Mouse (Mus musculus) liver, postnatal 0 days (tissue): ENCODE measurements around the gene Tsen54. TPM values are rescaled to one million over a fixed set of nuclear protein-coding genes. Genes with fewer than 3 reads are reported as not detected.

Source experiments
- ATAC-seq: fragments of 200-750 bp; cut with Nextera tagmentation; 2 replicates; pipeline ENCODE4 v1.8.0; 2017; ENCODE audit warnings: mild to moderate bottlenecking, moderate library complexity
- DNase-seq: peaks from one replicate; pipeline ENCODE4 v3.0.0-alpha.2; 2016
- H3K27ac ChIP-seq: fragments of 300-500 bp; sonication (generic); 2 replicates; pipeline ENCODE4 v1.5.1; 2014; ENCODE audit warnings: antibody characterized with exemption, moderate library complexity, mild to moderate bottlenecking, low read depth
- H3K27me3 ChIP-seq: fragments of 300-500 bp; sonication (generic); 2 replicates; pipeline ENCODE4 v1.6.1; 2014; ENCODE audit warnings: low read length, control low read depth, mixed read lengths; ENCODE audit not compliant: insufficient read depth
- H3K36me3 ChIP-seq: fragments of 300-500 bp; sonication (generic); replicated peaks from 2 replicates; pipeline ENCODE4 v1.6.1; 2014; ENCODE audit warnings: mild to moderate bottlenecking, control low read depth, low read length, moderate library complexity, mixed read lengths; ENCODE audit not compliant: insufficient read depth
- H3K4me1 ChIP-seq: fragments of 300-500 bp; sonication (generic); 2 replicates; pipeline ENCODE4 v1.6.1; 2014; ENCODE audit warnings: antibody characterized with exemption, mild to moderate bottlenecking, control low read depth; ENCODE audit not compliant: insufficient read depth
- H3K4me2 ChIP-seq: fragments of 300-500 bp; sonication (generic); 2 replicates; pipeline ENCODE4 v1.6.1; 2014; ENCODE audit warnings: low read depth, mild to moderate bottlenecking, low read length, moderate library complexity, mixed read lengths
- H3K4me3 ChIP-seq: fragments of 300-500 bp; sonication (generic); 2 replicates; pipeline ENCODE4 v1.5.1; 2014; ENCODE audit warnings: low read depth, low read length
- H3K9ac ChIP-seq: fragments of 300-500 bp; sonication (generic); replicated peaks from 2 replicates; pipeline ENCODE4 v1.6.1; 2014; ENCODE audit warnings: mild to moderate bottlenecking, moderate library complexity
- H3K9me3 ChIP-seq: fragments of 300-500 bp; sonication (generic); 2 replicates; pipeline ENCODE4 v1.6.1; 2016; ENCODE audit warnings: mild to moderate bottlenecking, control low read depth, low read length, mixed read lengths
- CTCF ChIP-seq: sonication (generic); IDR thresholded peaks from 2 replicates; pipeline ENCODE4 v1.5.1; 2016; ENCODE audit warnings: antibody characterized with exemption, low read depth
- EP300 ChIP-seq: IDR thresholded peaks from 2 replicates; pipeline ENCODE4 v1.6.1; 2016; ENCODE audit warnings: antibody characterized with exemption, low read depth, mild to moderate bottlenecking
- WGBS: fragments of 180-500 bp; shearing (Covaris S2); extraction: QIAGEN DNeasy Blood & Tissue Kit; methylation state at CpG from one replicate; pipeline ENCODE4 v1.1.7; 2014; ENCODE audit not compliant: insufficient replicate concordance; 5-methylcytosine and 5-hydroxymethylcytosine counted together
- polyA plus RNA-seq: library from polyadenylated mRNA; unstranded; fragments of >200 nt; fragmentation: Nextera tagmentation; extraction: Ambion mirVana; gene quantifications from 2 replicates; pipeline ENCODE4 v1.2.1, GENCODE M21; 2015

Gene Tsen54
- polyA plus RNA-seq, 1 experiment from 2014 or later: 8.8 TPM

- Histone ChIP-seq H3K9me3 (no peaks in the 10 kb centered on the region), H3K36me3 (no peaks in the 10 kb centered on the region; the same call in 1 of the 2 replicates), H3K27me3 (no peaks in the 10 kb centered on the region), H3K4me3 (no peak overlapping the region), H3K9ac (no peak overlapping the region), H3K4me2 (no peak overlapping the region), H3K27ac (no peak overlapping the region), H3K4me1 (peaks cover 30% of the 10 kb centered on the region)
- DNase-seq: no peak
- no peak for TF ChIP-seq EP300
- no peak for TF ChIP-seq CTCF
- ATAC-seq: no peak
- WGBS: 62% methylated on average over 11 of the region's 11 CpGs
These were observed 22.3 kb downstream of the Tsen54 start for GRCm38 (mm10) chr11:115836656-115837395.

GRCm38 (mm10) chr11:115837606-115838345 lies 23.3 kb downstream of the Tsen54 start:
- Histone ChIP-seq H3K27me3 (no peaks in the 10 kb centered on the region), H3K27ac (no peak overlapping the region), H3K4me1 (peaks cover 36% of the 10 kb centered on the region), H3K4me3 (no peak overlapping the region), H3K36me3 (no peaks in the 10 kb centered on the region; the same call in 1 of the 2 replicates), H3K9me3 (no peaks in the 10 kb centered on the region), H3K9ac (no peak overlapping the region), H3K4me2 (no peak overlapping the region)
- no peak for DNase-seq
- no peak for ATAC-seq
- no peak for TF ChIP-seq EP300
- TF ChIP-seq CTCF: no peak
- 87% methylated on average over 22 of the region's 22 CpGs for WGBS

- Histone ChIP-seq H3K4me3 (no peak overlapping the region), H3K9ac (no peak overlapping the region), H3K27me3 (no peaks in the 10 kb centered on the region), H3K4me2 (no peak overlapping the region), H3K36me3 (no peaks in the 10 kb centered on the region; the same call in 1 of the 2 replicates), H3K27ac (no peak overlapping the region), H3K4me1 (peaks cover 34% of the 10 kb centered on the region), H3K9me3 (no peaks in the 10 kb centered on the region)
- TF ChIP-seq CTCF (no peak), EP300 (no peak)
- no peak for ATAC-seq
- DNase-seq: no peak
- WGBS: 32% methylated on average over 4 of the region's 4 CpGs
These were observed 24.4 kb downstream of the Tsen54 start for GRCm38 (mm10) chr11:115838895-115839311.

GRCm38 (mm10) chr11:115839732-115840131 lies 25.2 kb downstream of the Tsen54 start:
- peaks cover 2% of the 10 kb centered on the region for H3K36me3 ChIP-seq
- 62% methylated on average over 3 of the region's 3 CpGs for WGBS
- DNase-seq: no peak
- no peak overlapping the region for H3K4me2 ChIP-seq
- peaks cover 32% of the 10 kb centered on the region for H3K4me1 ChIP-seq
- H3K9ac ChIP-seq: no peak overlapping the region
- no peak for ATAC-seq
- H3K4me3 ChIP-seq: no peak overlapping the region
- no peak for TF ChIP-seq EP300
- TF ChIP-seq CTCF: no peak
- no peaks in the 10 kb centered on the region for H3K27me3 ChIP-seq
- no peaks in the 10 kb centered on the region for H3K9me3 ChIP-seq
- 0 out of 2 replicates have a peak overlapping the region, but pooled peaks have one; percentile 24 for H3K27ac ChIP-seq

- Histone ChIP-seq H3K9me3 (no peaks in the 10 kb centered on the region; the same call in 1 of the 2 replicates), H3K9ac (no peak overlapping the region), H3K27ac (peak overlapping the region; percentile 11; the same call in 1 of the 2 replicates), H3K4me3 (no peak overlapping the region), H3K27me3 (no peaks in the 10 kb centered on the region), H3K4me1 (peaks cover 32% of the 10 kb centered on the region), H3K4me2 (no peak overlapping the region), H3K36me3 (peaks cover 15% of the 10 kb centered on the region)
- no peak for ATAC-seq
- no peak for DNase-seq
- WGBS: 79% methylated on average over 6 of the region's 6 CpGs
- peak; percentile 47 for TF ChIP-seq CTCF
- TF ChIP-seq EP300: no peak
These were observed 26.5 kb downstream of the Tsen54 start for GRCm38 (mm10) chr11:115841044-115841443.

GRCm38 (mm10) chr11:115841961-115842550 lies 27.5 kb downstream of the Tsen54 start:
- TF ChIP-seq EP300 (0 out of 2 replicates have a peak, but pooled peaks have one; percentile 24), CTCF (no peak)
- Histone ChIP-seq H3K9ac (peak overlapping the region; percentile 26; the same call in 1 of the 2 replicates), H3K27me3 (no peaks in the 10 kb centered on the region), H3K4me2 (peak overlapping the region; percentile 1; the same call in 1 of the 2 replicates), H3K4me1 (peaks cover 32% of the 10 kb centered on the region), H3K36me3 (peaks cover 20% of the 10 kb centered on the region), H3K9me3 (no peaks in the 10 kb centered on the region; the same call in 1 of the 2 replicates), H3K4me3 (no peak overlapping the region), H3K27ac (peak overlapping the region; percentile 76)
- ATAC-seq (peak; percentile 81), DNase-seq (peak; percentile 69)
- 44% methylated on average over 6 of the region's 6 CpGs for WGBS
